Mouse (Mus musculus) cerebellum, adult 2 months (tissue): ENCODE data around the gene Serpind1.

Experiments
- CTCF ChIP-seq: fragments of 200-500 bp; IDR thresholded peaks from 2 replicates; pipeline ENCODE4 v1.5.1; 2011; ENCODE audit warnings: low read depth, mild to moderate bottlenecking, control low read depth, low read length, moderate library complexity, borderline replicate concordance; ENCODE audit not compliant: insufficient read depth
- POLR2A ChIP-seq: fragments of 200-500 bp; IDR thresholded peaks from 2 replicates; pipeline ENCODE4 v1.6.1; 2011; ENCODE audit warnings: low read length, control low read depth, borderline replicate concordance; ENCODE audit not compliant: insufficient read depth

- TF ChIP-seq CTCF: no peak
- no peak for TF ChIP-seq POLR2A
These were observed 14.6 kb downstream of the Serpind1 start for GRCm38 (mm10) chr16:17345813-17346155.
